Mouse (Mus musculus): ENCODE results near the gene Cdh15. TPM values are rescaled to one million over a fixed set of nuclear protein-coding genes. Genes with fewer than 3 reads are reported as not detected.

Gene Cdh15
- polyA plus RNA-seq, 1 experiment from 2014 or later = 7.6 TPM

GRCm38 (mm10) chr8:122878231-122878630, 30.5 kb downstream of the Cdh15 start:
- DNase-seq (ENCODE audit: low spot score) (no peak), ATAC-seq (ENCODE audit: insufficient number of reproducible peaks, low FRiP score, low TSS enrichment, low read depth) (no peak)
- H3K4me1 ChIP-seq (ENCODE audit: control insufficient read depth, insufficient read depth, low read length) = peaks cover 9% of the 10 kb centered on the region
- no peaks in the 10 kb centered on the region for H3K27me3 ChIP-seq (ENCODE audit: control insufficient read depth, insufficient read depth, low read length)
- H3K4me2 ChIP-seq (ENCODE audit: low read depth, severe bottlenecking) = no peak overlapping the region
- no peak overlapping the region for H3K9ac ChIP-seq (ENCODE audit: low read length)
- peaks cover 5% of the 10 kb centered on the region; the same call in 1 of the 2 replicates for H3K36me3 ChIP-seq (ENCODE audit: control insufficient read depth, insufficient read depth, low read length)
- H3K9me3 ChIP-seq (ENCODE audit: control insufficient read depth, low read length) = no peaks in the 10 kb centered on the region
- WGBS = 82% methylated on average over 3 of the region's 3 CpGs
- H3K27ac ChIP-seq (replicated peaks; ENCODE audit: low read depth, low read length) = no peak overlapping the region
- no peak overlapping the region for H3K4me3 ChIP-seq (ENCODE audit: low read depth, low read length)

- WGBS = 44% methylated on average over 3 of the region's 3 CpGs
Observed at GRCm38 (mm10) chr8:122880302-122880701, 32.5 kb downstream of the Cdh15 start.

GRCm38 (mm10) chr8:122883671-122884070, 35.9 kb downstream of the Cdh15 start:
- no peak for DNase-seq (ENCODE audit: low spot score)
- Histone ChIP-seq H3K4me2 (ENCODE audit: low read depth, severe bottlenecking) (no peak overlapping the region), H3K36me3 (ENCODE audit: control insufficient read depth, insufficient read depth, low read length) (peaks cover 36% of the 10 kb centered on the region), H3K27me3 (ENCODE audit: control insufficient read depth, insufficient read depth, low read length) (no peaks in the 10 kb centered on the region), H3K27ac (replicated peaks; ENCODE audit: low read depth, low read length) (no peak overlapping the region), H3K4me3 (ENCODE audit: low read depth, low read length) (no peak overlapping the region), H3K9me3 (ENCODE audit: control insufficient read depth, low read length) (no peaks in the 10 kb centered on the region), H3K9ac (ENCODE audit: low read length) (no peak overlapping the region), H3K4me1 (ENCODE audit: control insufficient read depth, insufficient read depth, low read length) (no peaks in the 10 kb centered on the region)
- ATAC-seq (ENCODE audit: insufficient number of reproducible peaks, low FRiP score, low TSS enrichment, low read depth) = no peak
- 92% methylated on average over 10 of the region's 10 CpGs for WGBS

More at GRCm38 (mm10) chr8:122880302-122880701, 32.5 kb downstream of the Cdh15 start:
- H3K9ac ChIP-seq (ENCODE audit: low read length) = no peak overlapping the region
- ATAC-seq (ENCODE audit: insufficient number of reproducible peaks, low FRiP score, low TSS enrichment, low read depth) (no peak), DNase-seq (ENCODE audit: low spot score) (no peak)
- no peaks in the 10 kb centered on the region for H3K27me3 ChIP-seq (ENCODE audit: control insufficient read depth, insufficient read depth, low read length)
- H3K4me1 ChIP-seq (ENCODE audit: control insufficient read depth, insufficient read depth, low read length) = peaks cover 5% of the 10 kb centered on the region
- no peak overlapping the region for H3K27ac ChIP-seq (replicated peaks; ENCODE audit: low read depth, low read length)
- H3K36me3 ChIP-seq (ENCODE audit: control insufficient read depth, insufficient read depth, low read length) = peaks cover 12% of the 10 kb centered on the region; the same call in 1 of the 2 replicates
- H3K4me2 ChIP-seq (ENCODE audit: low read depth, severe bottlenecking) = no peak overlapping the region
- H3K9me3 ChIP-seq (ENCODE audit: control insufficient read depth, low read length) = no peaks in the 10 kb centered on the region
- H3K4me3 ChIP-seq (ENCODE audit: low read depth, low read length) = no peak overlapping the region

- H3K27ac ChIP-seq (replicated peaks; ENCODE audit: low read depth, low read length) = no peak overlapping the region
- H3K4me3 ChIP-seq (ENCODE audit: low read depth, low read length) = no peak overlapping the region
- no peak overlapping the region for H3K4me2 ChIP-seq (ENCODE audit: low read depth, severe bottlenecking)
- DNase-seq (ENCODE audit: low spot score) (no peak), ATAC-seq (ENCODE audit: insufficient number of reproducible peaks, low FRiP score, low TSS enrichment, low read depth) (no peak)
- WGBS = 88% methylated on average over 12 of the region's 12 CpGs
- H3K9me3 ChIP-seq (ENCODE audit: control insufficient read depth, low read length) = no peaks in the 10 kb centered on the region
- H3K9ac ChIP-seq (ENCODE audit: low read length) = no peak overlapping the region
- peaks cover 53% of the 10 kb centered on the region for H3K36me3 ChIP-seq (ENCODE audit: control insufficient read depth, insufficient read depth, low read length)
- H3K4me1 ChIP-seq (ENCODE audit: control insufficient read depth, insufficient read depth, low read length) = no peaks in the 10 kb centered on the region
- H3K27me3 ChIP-seq (ENCODE audit: control insufficient read depth, insufficient read depth, low read length) = no peaks in the 10 kb centered on the region
Observed at GRCm38 (mm10) chr8:122891440-122891839, 43.7 kb downstream of the Cdh15 start.

GRCm38 (mm10) chr8:122893451-122893850, 45.7 kb downstream of the Cdh15 start:
- Histone ChIP-seq H3K4me2 (ENCODE audit: low read depth, severe bottlenecking) (no peak overlapping the region), H3K9me3 (ENCODE audit: control insufficient read depth, low read length) (no peaks in the 10 kb centered on the region), H3K9ac (ENCODE audit: low read length) (no peak overlapping the region), H3K4me1 (ENCODE audit: control insufficient read depth, insufficient read depth, low read length) (no peaks in the 10 kb centered on the region), H3K36me3 (ENCODE audit: control insufficient read depth, insufficient read depth, low read length) (peaks cover 44% of the 10 kb centered on the region), H3K27me3 (ENCODE audit: control insufficient read depth, insufficient read depth, low read length) (no peaks in the 10 kb centered on the region), H3K27ac (replicated peaks; ENCODE audit: low read depth, low read length) (no peak overlapping the region), H3K4me3 (ENCODE audit: low read depth, low read length) (no peak overlapping the region)
- WGBS = 92% methylated on average over 12 of the region's 12 CpGs
- DNase-seq (ENCODE audit: low spot score) = no peak
- ATAC-seq (ENCODE audit: insufficient number of reproducible peaks, low FRiP score, low TSS enrichment, low read depth) = no peak

- Histone ChIP-seq H3K4me1 (ENCODE audit: control insufficient read depth, insufficient read depth, low read length) (no peaks in the 10 kb centered on the region), H3K9ac (ENCODE audit: low read length) (no peak overlapping the region), H3K4me2 (ENCODE audit: low read depth, severe bottlenecking) (no peak overlapping the region), H3K27ac (replicated peaks; ENCODE audit: low read depth, low read length) (no peak overlapping the region), H3K36me3 (ENCODE audit: control insufficient read depth, insufficient read depth, low read length) (peaks cover 35% of the 10 kb centered on the region), H3K27me3 (ENCODE audit: control insufficient read depth, insufficient read depth, low read length) (no peaks in the 10 kb centered on the region), H3K4me3 (ENCODE audit: low read depth, low read length) (no peak overlapping the region), H3K9me3 (ENCODE audit: control insufficient read depth, low read length) (no peaks in the 10 kb centered on the region)
- WGBS = 94% methylated on average over 11 of the region's 11 CpGs
- no peak for DNase-seq (ENCODE audit: low spot score)
- ATAC-seq (ENCODE audit: insufficient number of reproducible peaks, low FRiP score, low TSS enrichment, low read depth) = no peak
Observed at GRCm38 (mm10) chr8:122896317-122896716, 48.6 kb downstream of the Cdh15 start.

GRCm38 (mm10) chr8:122897200-122897599, 49.4 kb downstream of the Cdh15 start:
- no peak overlapping the region for H3K9ac ChIP-seq (ENCODE audit: low read length)
- no peak overlapping the region for H3K4me3 ChIP-seq (ENCODE audit: low read depth, low read length)
- no peak for ATAC-seq (ENCODE audit: insufficient number of reproducible peaks, low FRiP score, low TSS enrichment, low read depth)
- H3K9me3 ChIP-seq (ENCODE audit: control insufficient read depth, low read length) = no peaks in the 10 kb centered on the region
- no peaks in the 10 kb centered on the region for H3K4me1 ChIP-seq (ENCODE audit: control insufficient read depth, insufficient read depth, low read length)
- no peaks in the 10 kb centered on the region for H3K27me3 ChIP-seq (ENCODE audit: control insufficient read depth, insufficient read depth, low read length)
- WGBS = 94% methylated on average over 8 of the region's 8 CpGs
- no peak for DNase-seq (ENCODE audit: low spot score)
- H3K36me3 ChIP-seq (ENCODE audit: control insufficient read depth, insufficient read depth, low read length) = peaks cover 29% of the 10 kb centered on the region
- no peak overlapping the region for H3K27ac ChIP-seq (replicated peaks; ENCODE audit: low read depth, low read length)
- H3K4me2 ChIP-seq (ENCODE audit: low read depth, severe bottlenecking) = no peak overlapping the region

GRCm38 (mm10) chr8:122898018-122898417, 50.3 kb downstream of the Cdh15 start:
- DNase-seq (ENCODE audit: low spot score) = no peak
- no peak overlapping the region for H3K4me3 ChIP-seq (ENCODE audit: low read depth, low read length)
- H3K4me2 ChIP-seq (ENCODE audit: low read depth, severe bottlenecking) = no peak overlapping the region
- H3K27me3 ChIP-seq (ENCODE audit: control insufficient read depth, insufficient read depth, low read length) = no peaks in the 10 kb centered on the region
- H3K4me1 ChIP-seq (ENCODE audit: control insufficient read depth, insufficient read depth, low read length) = no peaks in the 10 kb centered on the region
- 93% methylated on average over 4 of the region's 4 CpGs for WGBS
- H3K36me3 ChIP-seq (ENCODE audit: control insufficient read depth, insufficient read depth, low read length) = peaks cover 24% of the 10 kb centered on the region
- ATAC-seq (ENCODE audit: insufficient number of reproducible peaks, low FRiP score, low TSS enrichment, low read depth) = no peak
- H3K9ac ChIP-seq (ENCODE audit: low read length) = no peak overlapping the region
- no peak overlapping the region for H3K27ac ChIP-seq (replicated peaks; ENCODE audit: low read depth, low read length)
- H3K9me3 ChIP-seq (ENCODE audit: control insufficient read depth, low read length) = no peaks in the 10 kb centered on the region

- Histone ChIP-seq H3K4me2 (ENCODE audit: low read depth, severe bottlenecking) (no peak overlapping the region), H3K27ac (replicated peaks; ENCODE audit: low read depth, low read length) (no peak overlapping the region), H3K4me1 (ENCODE audit: control insufficient read depth, insufficient read depth, low read length) (no peaks in the 10 kb centered on the region), H3K27me3 (ENCODE audit: control insufficient read depth, insufficient read depth, low read length) (no peaks in the 10 kb centered on the region), H3K36me3 (ENCODE audit: control insufficient read depth, insufficient read depth, low read length) (peaks cover 21% of the 10 kb centered on the region), H3K9ac (ENCODE audit: low read length) (no peak overlapping the region), H3K9me3 (ENCODE audit: control insufficient read depth, low read length) (no peaks in the 10 kb centered on the region), H3K4me3 (ENCODE audit: low read depth, low read length) (no peak overlapping the region)
- DNase-seq (ENCODE audit: low spot score) (no peak), ATAC-seq (ENCODE audit: insufficient number of reproducible peaks, low FRiP score, low TSS enrichment, low read depth) (no peak)
- WGBS = 95% methylated on average over 12 of the region's 12 CpGs
Observed at GRCm38 (mm10) chr8:122898473-122898872, 50.7 kb downstream of the Cdh15 start.

All from limb, embryonic 11.5 days (tissue).